Mouse (Mus musculus): ENCODE data around the gene Epsti1.

DNA sequence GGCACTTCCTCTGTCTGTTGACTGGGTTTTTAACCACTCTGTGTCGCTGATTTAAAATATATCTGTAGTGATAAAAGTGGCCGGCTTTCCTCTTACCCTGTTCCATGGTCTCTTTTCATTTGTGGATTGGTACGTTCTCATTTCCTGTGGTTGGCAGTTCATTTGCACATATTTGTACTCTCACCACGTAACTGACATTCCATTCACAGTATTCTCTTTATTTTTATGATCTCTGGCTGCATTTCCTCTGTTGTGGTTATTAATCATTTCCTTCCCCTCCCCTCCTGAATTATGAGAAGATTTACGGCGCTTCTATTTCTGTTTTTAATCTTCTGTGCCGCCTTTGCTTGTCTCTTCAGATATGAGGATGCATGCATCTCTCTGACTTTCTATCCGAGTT lies 71.7 kb downstream of the Epsti1 start:
- no peak for TF ChIP-seq POLR2A (IDR thresholded peaks at IDR 0.05; ENCODE audit: low read depth, low read length)
- TF ChIP-seq CTCF (IDR thresholded peaks at IDR 0.05; ENCODE audit: extremely low read depth, insufficient read length, insufficient replicate concordance, low read depth, low read length), result no peak

Data from small intestine, adult 2 months (tissue).